Mouse (Mus musculus) hindbrain, embryonic 15.5 days (tissue): ENCODE measurements around the gene Ccl20. TPM values are rescaled to one million over a fixed set of nuclear protein-coding genes. Genes with fewer than 3 reads are reported as not detected.

ENCODE experiments used
- ATAC-seq: fragments of 200-750 bp; cut with Nextera tagmentation; 2 replicates; pipeline ENCODE4 v1.8.0; 2017; ENCODE audit warnings: low read depth, moderate number of reproducible peaks, moderate TSS enrichment; ENCODE audit not compliant: low FRiP score
- H3K27ac ChIP-seq: fragments of 300-500 bp; sonication (generic); replicated peaks from 2 replicates; pipeline ENCODE4 v1.5.1; 2015; ENCODE audit warnings: mild to moderate bottlenecking, inconsistent platforms
- H3K27me3 ChIP-seq: fragments of 300-500 bp; sonication (generic); 2 replicates; pipeline ENCODE4 v1.6.1; 2015; ENCODE audit warnings: control low read depth, inconsistent platforms
- H3K36me3 ChIP-seq: fragments of 300-500 bp; sonication (generic); 2 replicates; pipeline ENCODE4 v1.6.1; 2015; ENCODE audit warnings: control low read depth, inconsistent platforms
- H3K4me1 ChIP-seq: fragments of 300-500 bp; sonication (generic); replicated peaks from 2 replicates; pipeline ENCODE4 v1.6.1; 2015; ENCODE audit warnings: control low read depth, inconsistent platforms
- H3K4me2 ChIP-seq: fragments of 300-500 bp; sonication (generic); 2 replicates; pipeline ENCODE4 v1.6.1; 2015; ENCODE audit warnings: moderate library complexity, mild to moderate bottlenecking, inconsistent platforms
- H3K4me3 ChIP-seq: fragments of 300-500 bp; sonication (generic); 2 replicates; pipeline ENCODE4 v1.5.1; 2015; ENCODE audit warnings: mild to moderate bottlenecking, inconsistent platforms
- H3K9ac ChIP-seq: fragments of 300-500 bp; sonication (generic); 2 replicates; pipeline ENCODE4 v1.6.1; 2015; ENCODE audit warnings: inconsistent platforms
- H3K9me3 ChIP-seq: fragments of 300-500 bp; sonication (generic); 2 replicates; pipeline ENCODE4 v1.6.1; 2016; ENCODE audit warnings: control low read depth, inconsistent platforms
- WGBS: fragments of 180-500 bp; shearing (Covaris S2); methylation state at CpG from one replicate; pipeline ENCODE4 v1.1.7; 2015; 5-methylcytosine and 5-hydroxymethylcytosine counted together
- polyA plus RNA-seq: library from polyadenylated mRNA; unstranded; fragments of >200 nt; fragmentation: Nextera tagmentation; extraction: Ambion mirVana; gene quantifications from 2 replicates; pipeline ENCODE4 v1.2.1, GENCODE M21; 2015

Ccl20 gene
- polyA plus RNA-seq, 1 experiment from 2014 or later, result not detected

- WGBS, result 82% methylated on average over 5 of the region's 5 CpGs
- no peaks in the 10 kb centered on the region for H3K27me3 ChIP-seq
- no peaks in the 10 kb centered on the region for H3K9me3 ChIP-seq
- no peak overlapping the region for H3K4me3 ChIP-seq
- H3K4me2 ChIP-seq, result no peak overlapping the region
- no peak overlapping the region for H3K27ac ChIP-seq
- no peak overlapping the region for H3K9ac ChIP-seq
- no peak for ATAC-seq
- no peaks in the 10 kb centered on the region for H3K36me3 ChIP-seq
- H3K4me1 ChIP-seq, result no peaks in the 10 kb centered on the region
Measured at GRCm38 (mm10) chr1:83107410-83107978, 9.1 kb upstream of the Ccl20 start.

GRCm38 (mm10) chr1:83110992-83111391 is 5.6 kb upstream of the Ccl20 start:
- Histone ChIP-seq H3K27me3 (no peaks in the 10 kb centered on the region), H3K27ac (no peak overlapping the region), H3K9ac (no peak overlapping the region), H3K4me2 (no peak overlapping the region), H3K36me3 (no peaks in the 10 kb centered on the region), H3K9me3 (no peaks in the 10 kb centered on the region), H3K4me1 (no peaks in the 10 kb centered on the region), H3K4me3 (no peak overlapping the region)
- no peak for ATAC-seq

- Histone ChIP-seq H3K4me2 (no peak overlapping the region), H3K27me3 (no peaks in the 10 kb centered on the region), H3K9ac (no peak overlapping the region), H3K36me3 (no peaks in the 10 kb centered on the region), H3K9me3 (no peaks in the 10 kb centered on the region), H3K27ac (no peak overlapping the region), H3K4me3 (no peak overlapping the region), H3K4me1 (no peaks in the 10 kb centered on the region)
- 68% methylated on average over 5 of the region's 5 CpGs for WGBS
- ATAC-seq, result no peak
Measured at GRCm38 (mm10) chr1:83111726-83112125, 4.8 kb upstream of the Ccl20 start.

- no peak for ATAC-seq
- no peaks in the 10 kb centered on the region for H3K4me1 ChIP-seq
- 94% methylated on average over 3 of the region's 3 CpGs for WGBS
- no peak overlapping the region for H3K4me2 ChIP-seq
- H3K9me3 ChIP-seq, result no peaks in the 10 kb centered on the region
- H3K4me3 ChIP-seq, result no peak overlapping the region
- H3K36me3 ChIP-seq, result no peaks in the 10 kb centered on the region
- no peak overlapping the region for H3K27ac ChIP-seq
- no peak overlapping the region for H3K9ac ChIP-seq
- H3K27me3 ChIP-seq, result no peaks in the 10 kb centered on the region
Measured at GRCm38 (mm10) chr1:83117217-83117616, 651 bp downstream of the Ccl20 start.

- Histone ChIP-seq H3K4me3 (no peak overlapping the region), H3K4me1 (no peaks in the 10 kb centered on the region), H3K36me3 (no peaks in the 10 kb centered on the region), H3K9me3 (no peaks in the 10 kb centered on the region), H3K4me2 (no peak overlapping the region), H3K9ac (no peak overlapping the region), H3K27me3 (no peaks in the 10 kb centered on the region), H3K27ac (no peak overlapping the region)
- WGBS, result 90% methylated on average over 7 of the region's 7 CpGs
- ATAC-seq, result no peak
Measured at GRCm38 (mm10) chr1:83117661-83118060, 1.1 kb downstream of the Ccl20 start.

GRCm38 (mm10) chr1:83119903-83120302 is 3.3 kb downstream of the Ccl20 start:
- no peak overlapping the region for H3K4me3 ChIP-seq
- no peak overlapping the region for H3K9ac ChIP-seq
- no peaks in the 10 kb centered on the region for H3K4me1 ChIP-seq
- no peaks in the 10 kb centered on the region for H3K9me3 ChIP-seq
- no peak overlapping the region for H3K4me2 ChIP-seq
- ATAC-seq, result no peak
- no peak overlapping the region for H3K27ac ChIP-seq
- no peaks in the 10 kb centered on the region for H3K27me3 ChIP-seq
- no peaks in the 10 kb centered on the region for H3K36me3 ChIP-seq

GRCm38 (mm10) chr1:83120312-83120711 is 3.7 kb downstream of the Ccl20 start:
- no peak for ATAC-seq
- H3K36me3 ChIP-seq, result no peaks in the 10 kb centered on the region
- no peak overlapping the region for H3K4me3 ChIP-seq
- H3K27me3 ChIP-seq, result no peaks in the 10 kb centered on the region
- 84% methylated on average over 3 of the region's 3 CpGs for WGBS
- H3K27ac ChIP-seq, result no peak overlapping the region
- no peak overlapping the region for H3K4me2 ChIP-seq
- no peak overlapping the region for H3K9ac ChIP-seq
- no peaks in the 10 kb centered on the region for H3K4me1 ChIP-seq
- H3K9me3 ChIP-seq, result no peaks in the 10 kb centered on the region

- WGBS, result 93% methylated on average over 2 of the region's 2 CpGs
- no peak overlapping the region for H3K9ac ChIP-seq
Measured at GRCm38 (mm10) chr1:83123201-83123600, 6.6 kb downstream of the Ccl20 start.

GRCm38 (mm10) chr1:83135829-83136228 is 19.3 kb downstream of the Ccl20 start:
- no peaks in the 10 kb centered on the region for H3K4me1 ChIP-seq
- no peaks in the 10 kb centered on the region for H3K9me3 ChIP-seq
- H3K36me3 ChIP-seq, result no peaks in the 10 kb centered on the region
- no peak for ATAC-seq
- H3K27me3 ChIP-seq, result no peaks in the 10 kb centered on the region
- no peak overlapping the region for H3K4me3 ChIP-seq
- WGBS, result 82% methylated on average over 7 of the region's 7 CpGs
- H3K27ac ChIP-seq, result no peak overlapping the region
- H3K9ac ChIP-seq, result no peak overlapping the region
- H3K4me2 ChIP-seq, result no peak overlapping the region

More at GRCm38 (mm10) chr1:83123201-83123600, 6.6 kb downstream of the Ccl20 start:
- Histone ChIP-seq H3K4me3 (no peak overlapping the region), H3K27me3 (no peaks in the 10 kb centered on the region), H3K9me3 (no peaks in the 10 kb centered on the region), H3K4me2 (no peak overlapping the region), H3K4me1 (no peaks in the 10 kb centered on the region), H3K36me3 (no peaks in the 10 kb centered on the region), H3K27ac (no peak overlapping the region)
- no peak for ATAC-seq

GRCm38 (mm10) chr1:83137847-83138246 is 21.3 kb downstream of the Ccl20 start:
- ATAC-seq, result no peak

GRCm38 (mm10) chr1:83138721-83139120 is 22.2 kb downstream of the Ccl20 start:
- Histone ChIP-seq H3K4me3 (no peak overlapping the region), H3K4me2 (no peak overlapping the region), H3K9ac (no peak overlapping the region), H3K27me3 (no peaks in the 10 kb centered on the region), H3K27ac (no peak overlapping the region), H3K36me3 (no peaks in the 10 kb centered on the region), H3K4me1 (no peaks in the 10 kb centered on the region), H3K9me3 (no peaks in the 10 kb centered on the region)
- ATAC-seq, result no peak
- WGBS, result 91% methylated on average over 6 of the region's 6 CpGs

More at GRCm38 (mm10) chr1:83137847-83138246, 21.3 kb downstream of the Ccl20 start:
- H3K27me3 ChIP-seq, result no peaks in the 10 kb centered on the region
- no peaks in the 10 kb centered on the region for H3K36me3 ChIP-seq
- no peaks in the 10 kb centered on the region for H3K9me3 ChIP-seq
- H3K27ac ChIP-seq, result no peak overlapping the region
- no peak overlapping the region for H3K9ac ChIP-seq
- H3K4me2 ChIP-seq, result no peak overlapping the region
- H3K4me1 ChIP-seq, result no peaks in the 10 kb centered on the region
- 92% methylated on average over 8 of the region's 8 CpGs for WGBS
- H3K4me3 ChIP-seq, result no peak overlapping the region

GRCm38 (mm10) chr1:83141510-83141909 is 24.9 kb downstream of the Ccl20 start:
- ATAC-seq, result no peak
- H3K4me1 ChIP-seq, result no peaks in the 10 kb centered on the region
- no peak overlapping the region for H3K9ac ChIP-seq
- H3K4me3 ChIP-seq, result no peak overlapping the region
- H3K4me2 ChIP-seq, result no peak overlapping the region
- H3K9me3 ChIP-seq, result no peaks in the 10 kb centered on the region
- H3K36me3 ChIP-seq, result no peaks in the 10 kb centered on the region
- no peak overlapping the region for H3K27ac ChIP-seq
- WGBS, result 91% methylated on average over 8 of the region's 8 CpGs
- no peaks in the 10 kb centered on the region for H3K27me3 ChIP-seq

- Histone ChIP-seq H3K36me3 (no peaks in the 10 kb centered on the region), H3K4me2 (no peak overlapping the region), H3K27ac (no peak overlapping the region), H3K4me1 (no peaks in the 10 kb centered on the region), H3K4me3 (no peak overlapping the region), H3K9me3 (no peaks in the 10 kb centered on the region), H3K27me3 (no peaks in the 10 kb centered on the region), H3K9ac (no peak overlapping the region)
- no peak for ATAC-seq
- 87% methylated on average over 5 of the region's 5 CpGs for WGBS
Measured at GRCm38 (mm10) chr1:83142055-83142454, 25.5 kb downstream of the Ccl20 start.
